Mouse (Mus musculus): Measurements from ENCODE around the gene Ccdc9b.

DNA sequence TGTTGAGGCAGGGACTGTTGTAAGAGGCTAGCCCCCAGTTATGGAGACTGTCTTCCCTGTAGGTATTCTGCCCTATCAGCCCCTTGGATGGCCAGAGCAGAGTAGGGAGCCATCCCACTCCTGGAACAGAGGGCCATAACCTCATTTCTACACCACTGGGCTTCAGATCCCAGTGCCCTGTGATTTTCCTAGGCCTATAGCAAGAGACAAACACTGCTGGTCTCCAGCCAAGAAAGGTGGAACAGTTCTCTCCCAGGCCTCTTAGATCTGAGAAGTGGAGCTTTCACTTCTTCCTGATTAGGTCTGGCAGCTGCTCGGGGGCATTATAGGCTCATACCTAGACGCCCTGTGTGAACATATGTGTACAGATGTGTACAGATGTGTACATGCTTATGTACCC is 13.8 kb upstream of the Ccdc9b start:
- TF ChIP-seq CTCF (IDR thresholded peaks at IDR 0.05; ENCODE audit: insufficient read depth, low read length) (no peak), POLR2A (IDR thresholded peaks at IDR 0.05; ENCODE audit: borderline replicate concordance, extremely low read depth, low read depth, low read length) (no peak)
